Mouse (Mus musculus) megakaryocyte progenitor cell, adult 5-6 weeks (primary cell): ENCODE measurements around the gene Btbd35f17. TPM values are rescaled to one million over a fixed set of nuclear protein-coding genes. Genes with fewer than 3 reads are reported as not detected.
"Not testable (repeated sequence)": the region's sequence is repeated elsewhere in the genome, so short reads cannot be mapped to it uniquely, and the experiment has no call there.

Experiments used
- ATAC-seq: replicated peaks from 2 replicates; pipeline ENCODE4 v1.8.0; 2016; ENCODE audit warnings: mild to moderate bottlenecking, moderate TSS enrichment, inconsistent platforms; ENCODE audit not compliant: poor library complexity
- total RNA-seq, 2 experiments: library from RNA; stranded (forward) in 1 of 2; stranded (reverse) in 1 of 2; fragments of 157-497, 149-512 nt in 1 of 2; fragments of 200-1000 nt in 1 of 2; gene quantifications; 2 replicates each; pipeline versions ENCODE4 v1.2.3 to v1.2.4; 2015 to 2017

The Btbd35f17 gene
- not detected in 2 replicates for total RNA-seq (2015)
- total RNA-seq (2017), result not detected in 2 replicates

DNA sequence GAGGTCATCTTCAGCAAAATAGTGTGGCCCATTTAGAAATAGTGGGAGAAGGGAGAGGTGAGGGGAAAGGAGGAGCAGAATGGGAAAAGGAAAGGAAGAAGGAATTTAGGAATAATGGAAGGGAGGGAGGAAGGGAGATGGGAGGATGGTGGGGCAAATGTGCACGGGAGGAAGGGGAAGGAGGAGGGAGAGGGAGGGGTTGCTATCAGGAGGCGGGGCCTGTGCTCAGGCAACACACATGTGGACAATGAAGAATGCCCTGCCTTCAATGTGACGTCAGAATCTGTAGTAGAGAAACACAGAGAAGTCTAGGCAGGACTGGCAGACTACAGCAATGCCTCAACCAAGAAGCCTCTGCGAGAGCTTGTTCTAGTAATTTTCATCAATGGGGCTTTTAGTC lies at the start of gene Btbd35f17:
Gene Btbd35f17 (plus strand): TSS at position 301 of the 400 bp plus-strand sequence.
- ATAC-seq, result not testable (repeated sequence)

Other genes with a start within 250 kb of the Btbd35f17 start
- not detected in 2 replicates for gene Btbd35f28, start 174.1 kb upstream of the Btbd35f17 start, total RNA-seq (2015)
- gene Btbd35f28, start 174.1 kb upstream of the Btbd35f17 start, total RNA-seq (2017), result not detected in 2 replicates
- not detected in 2 replicates for gene Btbd35f20, start 79.4 kb upstream of the Btbd35f17 start, total RNA-seq (2015)
- not detected in 2 replicates for gene Btbd35f20, start 79.4 kb upstream of the Btbd35f17 start, total RNA-seq (2017)